Mouse (Mus musculus) lung, embryonic 16.5 days (tissue): Measurements from ENCODE around the gene Large2. TPM values are rescaled to one million over a fixed set of nuclear protein-coding genes. Genes with fewer than 3 reads are reported as not detected.

Experiments
- ATAC-seq: fragments of 200-750 bp; cut with Nextera tagmentation; 2 replicates; pipeline ENCODE4 v1.8.0; 2017; ENCODE audit warnings: low read depth, mild to moderate bottlenecking, moderate library complexity
- H3K27ac ChIP-seq: fragments of 300-500 bp; sonication (generic); 2 replicates; pipeline ENCODE4 v1.5.1; 2014; ENCODE audit warnings: mild to moderate bottlenecking, control low read depth, low read length
- H3K27me3 ChIP-seq: fragments of 300-500 bp; sonication (generic); 2 replicates; pipeline ENCODE4 v1.6.1; 2014; ENCODE audit warnings: low read depth, low read length, mixed read lengths; ENCODE audit not compliant: control insufficient read depth, insufficient read depth
- H3K36me3 ChIP-seq: fragments of 300-500 bp; sonication (generic); 2 replicates; pipeline ENCODE4 v1.6.1; 2014; ENCODE audit warnings: low read length; ENCODE audit not compliant: control insufficient read depth, insufficient read depth
- H3K4me1 ChIP-seq: fragments of 300-500 bp; sonication (generic); replicated peaks from 2 replicates; pipeline ENCODE4 v1.6.1; 2014; ENCODE audit warnings: low read length, mixed read lengths; ENCODE audit not compliant: control insufficient read depth, insufficient read depth
- H3K4me2 ChIP-seq: fragments of 300-500 bp; sonication (generic); 2 replicates; pipeline ENCODE4 v1.6.1; 2014; ENCODE audit warnings: low read depth, low read length, control low read depth
- H3K4me3 ChIP-seq: fragments of 300-500 bp; sonication (generic); 2 replicates; pipeline ENCODE4 v1.5.1; 2014; ENCODE audit warnings: mild to moderate bottlenecking, low read length, control low read depth
- H3K9ac ChIP-seq: fragments of 300-500 bp; sonication (generic); 2 replicates; pipeline ENCODE4 v1.6.1; 2014; ENCODE audit warnings: low read length, control low read depth
- H3K9me3 ChIP-seq: fragments of 300-500 bp; sonication (generic); 2 replicates; pipeline ENCODE4 v1.6.1; 2016; ENCODE audit warnings: low read length; ENCODE audit not compliant: control insufficient read depth
- WGBS: fragments of 180-500 bp; shearing (Covaris S2); extraction: QIAGEN DNeasy Blood & Tissue Kit; methylation state at CpG from one replicate; pipeline ENCODE4 v1.1.7; 2014; 5-methylcytosine and 5-hydroxymethylcytosine counted together
- microRNA-seq: library from miRNA; unstranded; fragments of <30 nt; microRNA quantifications from one replicate; pipeline ENCODE4, GENCODE M21; 2016
- polyA plus RNA-seq: library from polyadenylated mRNA; unstranded; fragments of >200 nt; fragmentation: Nextera tagmentation; extraction: Ambion mirVana; gene quantifications from 2 replicates; pipeline ENCODE4 v1.2.1, GENCODE M21; 2015

Gene Large2
- polyA plus RNA-seq, 1 experiment from 2014 or later: 20.4 TPM

DNA sequence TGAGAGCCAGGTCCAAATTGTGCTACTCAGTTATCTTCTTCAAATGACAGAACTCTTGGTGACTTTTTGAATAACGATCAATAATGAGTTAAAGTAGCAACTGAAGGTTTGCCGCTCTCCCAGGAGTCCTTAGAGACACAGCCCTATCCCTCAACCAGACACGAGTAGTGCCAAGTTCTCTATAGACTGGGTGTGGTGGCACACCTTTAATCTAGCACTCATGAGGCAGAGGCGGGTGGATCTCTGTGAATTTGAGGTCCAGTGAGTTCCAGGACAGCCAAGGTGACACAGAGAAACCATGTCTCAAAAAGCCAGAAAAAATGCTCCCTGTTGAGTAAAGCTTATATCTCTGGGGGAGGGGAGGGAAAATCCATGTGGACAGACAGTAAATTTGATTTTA, 47.1 kb downstream of the Large2 start:
- 93% methylated on average over 4 of the region's 4 CpGs for WGBS
- Histone ChIP-seq H3K27ac (no peak overlapping the region), H3K4me1 (no peaks in the 10 kb centered on the region), H3K9ac (no peak overlapping the region), H3K36me3 (peaks cover 16% of the 10 kb centered on the region), H3K9me3 (no peaks in the 10 kb centered on the region), H3K4me3 (no peak overlapping the region), H3K27me3 (no peaks in the 10 kb centered on the region), H3K4me2 (no peak overlapping the region)
- ATAC-seq: no peak

DNA sequence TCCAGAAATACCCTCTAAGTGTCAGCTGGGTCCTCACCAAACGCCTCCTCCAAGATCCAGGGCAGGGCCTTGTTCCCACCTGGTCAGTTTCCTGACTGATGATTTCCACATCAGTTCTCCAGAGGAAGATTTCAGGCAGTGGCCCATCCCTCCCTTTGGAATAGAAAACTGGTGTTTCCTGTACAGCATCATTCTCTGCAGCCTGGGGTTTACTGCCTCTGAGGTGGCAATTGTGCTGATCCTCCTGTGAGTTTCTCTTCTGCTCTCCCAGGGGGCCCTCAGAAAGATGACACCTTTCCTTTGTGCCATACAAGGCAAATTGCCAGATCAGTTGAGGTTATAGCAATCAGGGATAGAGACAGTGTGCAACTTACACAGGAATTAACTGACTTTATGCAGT, 48.4 kb downstream of the Large2 start:
- no peak for ATAC-seq
- H3K4me3 ChIP-seq: no peak overlapping the region
- H3K27ac ChIP-seq: no peak overlapping the region
- H3K4me1 ChIP-seq: no peaks in the 10 kb centered on the region
- no peaks in the 10 kb centered on the region for H3K27me3 ChIP-seq
- H3K4me2 ChIP-seq: no peak overlapping the region
- H3K9ac ChIP-seq: no peak overlapping the region
- WGBS: 87% methylated on average over 1 of the region's 1 CpGs
- peaks cover 7% of the 10 kb centered on the region for H3K36me3 ChIP-seq
- H3K9me3 ChIP-seq: no peaks in the 10 kb centered on the region

DNA sequence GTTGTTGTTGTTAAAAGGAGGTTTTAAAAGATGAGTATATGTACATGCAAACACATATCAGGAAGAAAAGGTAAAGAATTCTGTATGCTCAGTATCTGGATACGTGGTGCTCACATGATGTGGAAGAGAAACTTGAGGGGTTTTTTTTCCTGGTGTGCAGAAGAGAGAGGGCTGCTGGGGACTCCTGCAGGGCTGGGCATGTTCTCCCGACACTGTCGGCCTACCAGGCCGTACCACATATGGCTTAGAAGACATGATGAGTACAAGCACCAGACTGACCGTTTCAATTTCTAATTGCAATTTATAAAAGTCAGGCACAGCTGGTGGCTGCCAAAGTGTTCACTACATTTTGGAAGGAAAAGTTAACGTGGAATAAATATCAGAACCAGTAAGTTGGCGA, 49.0 kb downstream of the Large2 start:
- Histone ChIP-seq H3K4me2 (no peak overlapping the region), H3K27ac (no peak overlapping the region), H3K36me3 (peaks cover 9% of the 10 kb centered on the region; the same call in 1 of the 2 replicates), H3K4me3 (no peak overlapping the region), H3K27me3 (no peaks in the 10 kb centered on the region), H3K4me1 (no peaks in the 10 kb centered on the region), H3K9ac (no peak overlapping the region), H3K9me3 (no peaks in the 10 kb centered on the region)
- 87% methylated on average over 7 of the region's 7 CpGs for WGBS
- no peak for ATAC-seq

DNA sequence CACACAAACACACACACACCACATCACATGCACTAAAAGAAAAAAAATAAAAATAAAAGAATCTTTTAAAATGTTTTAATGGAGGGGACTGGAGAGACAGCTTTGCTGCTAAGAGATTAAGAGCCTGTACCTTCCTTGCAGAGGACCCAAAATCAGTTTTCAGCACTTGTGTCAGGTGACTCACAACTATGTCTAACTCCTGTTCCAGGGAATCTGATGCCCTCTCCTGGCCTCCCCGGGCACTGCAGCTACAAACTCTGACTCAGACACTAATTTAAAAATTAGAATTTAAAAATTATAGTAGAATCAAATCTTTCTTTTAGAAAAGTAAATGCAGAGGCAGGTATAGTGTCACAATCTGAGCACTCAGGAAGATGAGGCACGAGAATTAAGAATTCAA, 52.0 kb downstream of the Large2 start:
- WGBS: 84% methylated on average over 2 of the region's 2 CpGs

DNA sequence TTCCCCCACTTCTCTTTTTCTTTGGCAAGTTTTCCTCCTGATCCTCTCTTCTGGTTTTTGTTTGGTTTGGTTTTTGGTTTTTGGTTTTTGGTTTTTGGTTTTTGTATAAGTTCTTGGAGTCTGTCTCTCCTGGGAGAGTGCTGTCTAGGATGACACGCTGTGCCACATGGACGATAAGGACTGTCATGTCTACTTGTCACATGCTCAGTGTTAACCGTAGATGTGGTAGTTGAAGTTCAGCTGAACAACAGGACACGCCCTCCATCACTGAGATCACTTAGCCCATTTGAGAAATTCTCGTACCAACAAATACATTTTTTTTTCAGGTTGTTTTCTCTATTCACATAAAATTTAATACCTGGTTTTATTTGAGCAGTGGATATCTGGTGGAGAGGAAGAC, 57.4 kb downstream of the Large2 start:
- Histone ChIP-seq H3K9me3 (no peaks in the 10 kb centered on the region), H3K4me2 (no peak overlapping the region), H3K9ac (no peak overlapping the region), H3K4me3 (no peak overlapping the region), H3K36me3 (0 out of 2 replicates have a peak, but pooled peaks cover 3% of the 10 kb centered on the region), H3K27ac (no peak overlapping the region), H3K4me1 (no peaks in the 10 kb centered on the region), H3K27me3 (no peaks in the 10 kb centered on the region)
- ATAC-seq: no peak
- WGBS: 84% methylated on average over 5 of the region's 5 CpGs

More for the DNA sequence above, 52.0 kb downstream of the Large2 start:
- Histone ChIP-seq H3K4me2 (no peak overlapping the region), H3K9me3 (no peaks in the 10 kb centered on the region), H3K4me1 (no peaks in the 10 kb centered on the region), H3K27me3 (no peaks in the 10 kb centered on the region), H3K4me3 (no peak overlapping the region), H3K9ac (no peak overlapping the region), H3K27ac (no peak overlapping the region), H3K36me3 (0 out of 2 replicates have a peak, but pooled peaks cover 3% of the 10 kb centered on the region)
- no peak for ATAC-seq

DNA sequence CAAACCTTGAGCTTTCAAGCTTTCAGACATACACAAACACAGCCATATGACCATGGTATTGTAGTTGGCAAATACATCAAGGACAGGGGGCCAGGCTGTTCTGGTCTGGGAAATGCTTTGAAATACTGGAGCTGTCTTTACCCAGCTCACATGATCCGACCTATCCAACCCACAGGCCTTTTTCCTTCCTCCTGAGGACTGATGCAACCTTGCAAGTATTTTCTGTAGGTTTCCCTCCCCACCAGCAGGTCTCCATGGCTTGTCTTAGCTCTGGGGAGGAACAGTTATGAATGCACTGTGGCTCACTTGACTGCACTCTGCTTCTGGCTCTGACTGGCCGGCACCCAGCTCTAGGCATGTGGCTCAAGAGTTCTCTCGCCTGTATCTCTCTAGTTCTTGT, 58.0 kb downstream of the Large2 start:
- Histone ChIP-seq H3K4me2 (no peak overlapping the region), H3K4me1 (no peaks in the 10 kb centered on the region), H3K9me3 (no peaks in the 10 kb centered on the region), H3K27me3 (no peaks in the 10 kb centered on the region), H3K27ac (no peak overlapping the region), H3K36me3 (0 out of 2 replicates have a peak, but pooled peaks cover 3% of the 10 kb centered on the region), H3K4me3 (no peak overlapping the region), H3K9ac (no peak overlapping the region)
- ATAC-seq: no peak
- WGBS: 71% methylated on average over 3 of the region's 3 CpGs

Small RNAs within 50 kb of the gene (microRNA-seq; reads per million reads assigned to microRNA genes)
- gene Mir7000: not detected

Other genes starting within 250 kb of the Large2 start
- gene Pex16, start 193 bp downstream of the Large2 start, polyA plus RNA-seq: 22.0 and 24.5 TPM in 2 replicates
- 2.5 and 4.9 TPM in 2 replicates for gene 1700029I15Rik, start 7.7 kb upstream of the Large2 start, polyA plus RNA-seq
- 8.9 and 11.0 TPM in 2 replicates for gene Mapk8ip1, start 26.4 kb upstream of the Large2 start, polyA plus RNA-seq
- gene Cry2, start 59.2 kb upstream of the Large2 start, polyA plus RNA-seq: 28.8 and 29.8 TPM in 2 replicates
- 18.7 and 19.6 TPM in 2 replicates for gene Slc35c1, start 85.7 kb upstream of the Large2 start, polyA plus RNA-seq
- gene Chst1, start 224.8 kb upstream of the Large2 start, polyA plus RNA-seq: 1.5 and 1.7 TPM in 2 replicates